Mouse (Mus musculus) frontal cortex, postnatal 14 days (tissue): ENCODE data around the gene Stx1a.
A peak's percentile ranks its signal among the peaks of the same experiment; 100 is the strongest.

ENCODE experiments used
- DNase-seq, 2 experiments: peaks; one replicate each; pipeline ENCODE4 v3.0.0; 2022; ENCODE audit warnings: low spot score in 2 of 2

Gene Stx1a

GRCm38 (mm10) chr5:135023344-135024173, at the start of gene Stx1a:
Gene Stx1a, plus strand, starts transcription at chr5:135023482.
- peak; percentile 82 to 83 for DNase-seq

GRCm38 (mm10) chr5:134973526-134973925, 49.8 kb upstream of the Stx1a start:
- no peak for DNase-seq

GRCm38 (mm10) chr5:134974294-134974693, 49.0 kb upstream of the Stx1a start:
- no peak for DNase-seq

- DNase-seq, result no peak
Measured at GRCm38 (mm10) chr5:134974921-134975320, 48.4 kb upstream of the Stx1a start.

- no peak for DNase-seq
Measured at GRCm38 (mm10) chr5:134976164-134976563, 47.1 kb upstream of the Stx1a start.

- DNase-seq, result no peak
Measured at GRCm38 (mm10) chr5:134976577-134977250, 46.6 kb upstream of the Stx1a start.

- DNase-seq, result no peak
Measured at GRCm38 (mm10) chr5:134977837-134978236, 45.4 kb upstream of the Stx1a start.

- DNase-seq, result no peak
Measured at GRCm38 (mm10) chr5:134981149-134981548, 42.1 kb upstream of the Stx1a start.

- no peak for DNase-seq
Measured at GRCm38 (mm10) chr5:134983111-134983510, 40.2 kb upstream of the Stx1a start.

GRCm38 (mm10) chr5:134983771-134984170, 39.5 kb upstream of the Stx1a start:
- DNase-seq, result no peak

- no peak for DNase-seq
Measured at GRCm38 (mm10) chr5:134985633-134986297, 37.5 kb upstream of the Stx1a start, which contains the start of gene Cldn3. Gene Cldn3, plus strand, starts transcription at chr5:134986214.

- no peak for DNase-seq
Measured at GRCm38 (mm10) chr5:134986298-134987268, 36.7 kb upstream of the Stx1a start.

- DNase-seq, result no peak
Measured at GRCm38 (mm10) chr5:134989166-134989565, 34.1 kb upstream of the Stx1a start.

- DNase-seq, result no peak
Measured at GRCm38 (mm10) chr5:134989741-134990140, 33.5 kb upstream of the Stx1a start.

- no peak for DNase-seq
Measured at GRCm38 (mm10) chr5:134992566-134992965, 30.7 kb upstream of the Stx1a start.

GRCm38 (mm10) chr5:134998359-134998758, 24.9 kb upstream of the Stx1a start:
- DNase-seq, result no peak

- DNase-seq, result no peak
Measured at GRCm38 (mm10) chr5:134999797-135000196, 23.5 kb upstream of the Stx1a start.

GRCm38 (mm10) chr5:135000751-135001150, 22.5 kb upstream of the Stx1a start:
- no peak for DNase-seq

- no peak for DNase-seq
Measured at GRCm38 (mm10) chr5:135001309-135001708, 22.0 kb upstream of the Stx1a start.

- no peak for DNase-seq
Measured at GRCm38 (mm10) chr5:135002151-135002550, 21.1 kb upstream of the Stx1a start.
